Mouse (Mus musculus) Muller cell, postnatal 12 days (primary cell): ENCODE data around the gene Thada.
A peak's percentile ranks its signal among the peaks of the same experiment; 100 is the strongest.
"Not testable (repeated sequence)": the region's sequence is repeated elsewhere in the genome, so short reads cannot be mapped to it uniquely, and the experiment has no call there.

Experiments used
- DNase-seq: peaks from one replicate; pipeline ENCODE4 v3.0.0-alpha.2; 2015; ENCODE audit errors: inconsistent ontology term

Thada gene

GRCm38 (mm10) chr17:84297976-84298375 is 168.0 kb downstream of the Thada start:
- no peak for DNase-seq

GRCm38 (mm10) chr17:84293221-84293620 is 172.8 kb downstream of the Thada start:
- no peak for DNase-seq

GRCm38 (mm10) chr17:84291228-84291627 is 174.8 kb downstream of the Thada start:
- DNase-seq = not testable (repeated sequence)

DNA sequence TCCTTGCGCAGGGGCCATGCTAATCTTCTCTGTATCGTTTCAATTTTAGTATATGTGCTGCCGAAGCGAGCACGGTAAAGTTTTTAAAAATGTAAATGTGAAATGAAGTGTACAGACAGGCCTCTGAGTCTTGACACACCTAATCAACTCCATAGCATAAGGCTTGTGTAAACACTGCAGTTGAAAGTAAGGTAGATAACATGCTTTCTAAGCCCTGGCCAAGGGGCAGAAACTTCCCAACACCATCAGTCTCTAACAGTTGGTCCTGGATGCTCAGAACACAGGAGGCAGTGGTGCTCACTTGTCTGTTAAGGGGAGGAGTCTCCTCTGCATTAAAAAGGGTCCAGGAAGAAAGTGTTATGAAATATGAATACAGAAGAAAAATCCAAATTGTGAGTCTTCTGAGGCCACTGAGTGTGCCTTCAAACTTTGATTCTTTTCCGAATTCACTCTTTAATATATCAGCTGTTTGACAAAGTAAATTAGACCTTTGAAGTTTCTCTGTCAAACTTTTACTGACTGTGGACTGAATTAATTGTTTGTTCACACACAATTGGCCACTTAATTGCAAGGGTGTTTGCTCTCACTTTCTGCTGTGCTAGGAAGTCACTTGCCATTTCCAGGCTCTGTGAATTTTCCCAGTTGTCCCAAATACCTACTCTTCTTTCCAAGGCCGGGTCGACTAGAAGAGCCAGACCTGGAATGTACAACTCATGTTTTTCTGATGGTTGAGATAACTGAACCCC is 178.2 kb downstream of the Thada start:
- DNase-seq = no peak

DNA sequence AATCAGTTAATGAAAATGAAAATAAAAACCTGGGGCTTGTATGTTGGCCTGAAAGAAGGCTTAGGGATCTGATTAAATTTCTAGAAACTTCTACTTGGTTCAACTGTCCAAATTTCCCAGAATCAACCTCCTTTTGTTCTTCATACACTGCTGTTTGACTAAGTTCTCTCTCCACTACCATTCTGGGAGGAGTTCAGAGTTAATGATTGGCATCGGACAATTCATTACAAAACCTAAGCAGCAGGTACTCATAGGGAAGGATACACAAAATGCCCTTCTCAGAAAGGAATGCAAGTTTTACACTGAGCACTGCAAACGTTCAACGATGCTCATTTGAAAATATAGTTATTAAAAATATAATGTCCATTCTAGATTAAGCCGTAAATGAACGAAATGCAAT is 179.5 kb downstream of the Thada start:
- DNase-seq = no peak

DNA sequence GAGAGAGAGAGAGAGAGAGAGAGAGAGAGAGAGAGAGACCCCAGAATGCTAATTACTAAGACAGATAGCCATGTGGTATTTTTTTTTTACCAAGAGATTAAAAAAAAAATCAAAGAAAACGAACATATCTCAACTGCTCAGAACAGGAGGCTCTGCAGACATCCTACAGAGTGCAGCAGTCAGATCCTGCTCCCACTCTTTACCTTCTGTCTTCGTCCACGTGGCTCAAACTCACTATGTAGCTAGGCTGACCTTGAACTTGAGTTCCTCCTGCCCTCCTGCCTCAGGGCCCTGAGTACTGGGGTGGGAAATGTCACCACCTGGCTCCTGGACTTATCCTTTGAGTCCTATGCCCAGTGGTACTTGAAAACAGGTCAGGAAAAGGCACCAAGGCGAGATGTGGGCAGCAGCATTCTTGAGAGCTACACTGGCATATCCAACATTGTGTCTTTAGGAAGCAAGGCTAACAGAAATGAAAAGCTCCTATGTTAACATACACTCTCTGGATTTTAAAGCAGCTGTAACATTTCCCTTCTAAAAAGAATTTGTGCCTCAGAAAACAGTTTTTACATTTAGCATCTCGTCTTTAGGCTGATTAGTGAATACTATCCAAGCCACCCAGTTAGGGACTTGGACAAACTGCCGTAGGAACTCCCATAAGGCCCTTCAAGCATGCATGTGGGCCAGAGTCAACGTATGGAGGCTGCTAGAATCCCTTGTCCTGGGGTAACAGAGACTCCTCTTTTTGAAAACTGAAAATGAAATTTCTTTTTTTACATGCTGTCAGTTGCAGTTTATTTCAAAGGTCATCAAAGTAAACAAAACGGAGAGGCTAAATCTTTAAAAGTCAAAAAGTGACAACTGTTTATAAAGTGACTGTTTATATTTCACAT is 183.4 kb downstream of the Thada start:
- DNase-seq = no peak

- no peak for DNase-seq
These were observed 187.0 kb downstream of the Thada start for GRCm38 (mm10) chr17:84279001-84279400.

- no peak for DNase-seq
These were observed 187.6 kb downstream of the Thada start for GRCm38 (mm10) chr17:84278193-84278953.

DNA sequence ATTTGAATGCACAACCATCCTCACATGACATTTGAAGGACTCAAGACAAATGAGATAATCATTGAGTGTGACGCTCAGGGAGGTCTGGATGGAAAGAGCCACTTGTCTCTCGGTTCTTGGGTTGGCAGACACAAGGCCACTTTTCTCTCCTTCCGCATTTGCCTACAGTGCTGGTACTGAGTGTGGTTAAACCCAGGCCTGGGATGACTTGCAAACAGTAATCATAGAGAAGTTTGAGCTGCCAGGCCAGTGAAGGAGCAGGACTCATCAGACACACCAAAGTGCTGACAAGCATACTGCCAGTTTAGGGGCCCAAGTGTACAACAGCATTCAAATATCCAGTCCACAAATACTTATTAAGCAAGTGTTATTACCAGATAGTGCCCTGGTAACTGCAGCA is 191.0 kb downstream of the Thada start:
- DNase-seq = no peak

DNA sequence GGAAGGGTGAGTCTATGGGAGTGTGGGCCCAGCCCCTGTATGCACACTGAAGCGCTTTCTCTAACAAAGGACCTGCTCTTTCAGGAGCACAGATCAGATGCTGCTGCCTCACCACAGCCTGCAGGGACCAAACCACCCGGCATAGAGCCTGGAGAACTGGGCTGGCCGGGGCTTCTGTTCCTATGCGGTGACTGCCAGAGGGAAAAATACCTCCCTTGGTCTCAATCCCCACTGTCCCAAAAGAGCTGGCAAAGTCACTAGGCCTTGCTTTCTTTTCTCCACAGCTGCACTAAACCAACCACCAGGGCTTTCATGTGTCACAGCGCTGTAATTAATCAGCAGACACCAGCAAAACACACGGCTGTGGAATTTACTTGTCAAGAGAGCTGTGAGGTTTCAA is 191.8 kb downstream of the Thada start:
- DNase-seq = peak; percentile 76

DNA sequence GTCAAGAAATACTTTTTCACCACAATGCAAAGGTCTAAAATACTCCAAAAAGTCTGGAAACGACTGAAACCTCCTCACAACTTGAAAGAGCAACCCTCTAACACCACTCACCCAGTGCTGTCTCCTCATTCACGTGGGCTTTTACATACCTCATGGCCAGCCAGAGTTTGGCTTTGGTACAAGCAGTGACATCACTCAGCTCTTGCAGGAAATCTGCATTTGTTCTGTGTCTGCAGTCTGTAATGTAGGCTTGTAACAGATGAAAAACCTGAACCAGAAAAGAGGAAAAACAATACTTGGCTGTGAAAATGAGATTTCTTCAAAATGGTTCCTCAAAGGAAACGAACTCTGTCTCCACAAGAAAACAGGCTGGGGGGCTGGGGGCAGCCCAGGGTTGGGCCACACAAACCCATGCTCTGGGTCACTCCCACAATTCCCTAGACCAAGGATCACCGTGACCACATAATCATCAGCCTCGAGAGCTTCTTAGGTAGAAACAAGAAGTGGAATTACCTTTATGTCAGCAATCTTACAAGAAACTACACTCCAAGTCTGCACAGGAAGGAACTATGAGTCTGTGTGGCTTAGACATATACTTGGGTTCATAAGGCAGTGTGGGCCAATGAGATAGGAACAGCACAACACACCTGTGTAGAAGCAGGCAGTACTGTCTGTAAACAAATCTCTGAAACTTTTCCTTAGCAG is 193.3 kb downstream of the Thada start:
- peak; percentile 51 for DNase-seq

GRCm38 (mm10) chr17:84271566-84272202 is 194.3 kb downstream of the Thada start:
- no peak for DNase-seq

DNA sequence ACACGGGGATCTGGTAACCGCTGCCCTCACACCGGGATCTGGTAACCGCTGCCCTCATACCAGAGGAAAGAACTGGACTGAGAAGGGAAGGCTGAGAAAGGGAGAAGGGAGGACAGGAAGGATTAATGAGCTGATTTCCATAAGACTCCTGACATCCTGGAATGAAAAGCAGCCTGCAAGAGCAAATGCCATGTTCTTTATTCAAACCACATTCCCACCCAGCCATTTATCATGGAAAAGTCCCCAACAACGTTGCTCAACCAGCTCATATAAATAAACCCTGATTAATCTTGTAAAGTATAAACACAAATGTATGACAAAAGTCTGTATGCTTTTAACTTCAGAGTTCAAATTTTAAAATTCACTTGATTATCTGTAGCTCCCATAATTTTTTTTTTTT is 196.3 kb downstream of the Thada start:
- no peak for DNase-seq

GRCm38 (mm10) chr17:84268450-84268849 is 197.6 kb downstream of the Thada start:
- no peak for DNase-seq

DNA sequence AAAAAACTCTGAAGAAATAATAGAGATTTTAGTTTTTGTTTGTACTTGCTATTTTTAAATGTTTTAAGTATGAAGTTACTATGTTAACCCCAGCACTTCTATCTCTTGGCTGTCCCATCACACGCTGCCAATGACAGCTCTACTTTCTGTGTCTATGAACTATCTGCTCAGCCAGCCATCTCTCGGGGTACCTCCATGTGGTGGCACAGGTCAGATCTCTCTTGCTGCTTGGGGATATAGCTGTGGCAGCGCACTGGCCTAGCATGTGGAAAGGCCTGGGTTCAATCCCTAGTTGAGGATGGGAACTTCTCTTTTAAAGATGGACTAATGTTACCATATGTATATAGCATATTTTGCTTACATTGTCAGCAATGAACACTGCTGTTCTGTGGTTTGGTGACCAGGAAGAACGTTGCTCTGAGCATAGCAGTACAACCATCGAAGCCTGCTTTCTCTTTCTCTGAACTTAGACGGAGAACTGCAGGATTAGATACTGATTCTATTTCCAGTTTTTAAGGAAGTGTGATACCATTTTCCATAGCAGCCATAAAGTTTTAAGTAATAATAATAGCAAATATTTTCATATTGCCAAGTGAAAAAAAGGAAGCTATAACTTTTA is 198.4 kb downstream of the Thada start:
- DNase-seq = no peak

DNA sequence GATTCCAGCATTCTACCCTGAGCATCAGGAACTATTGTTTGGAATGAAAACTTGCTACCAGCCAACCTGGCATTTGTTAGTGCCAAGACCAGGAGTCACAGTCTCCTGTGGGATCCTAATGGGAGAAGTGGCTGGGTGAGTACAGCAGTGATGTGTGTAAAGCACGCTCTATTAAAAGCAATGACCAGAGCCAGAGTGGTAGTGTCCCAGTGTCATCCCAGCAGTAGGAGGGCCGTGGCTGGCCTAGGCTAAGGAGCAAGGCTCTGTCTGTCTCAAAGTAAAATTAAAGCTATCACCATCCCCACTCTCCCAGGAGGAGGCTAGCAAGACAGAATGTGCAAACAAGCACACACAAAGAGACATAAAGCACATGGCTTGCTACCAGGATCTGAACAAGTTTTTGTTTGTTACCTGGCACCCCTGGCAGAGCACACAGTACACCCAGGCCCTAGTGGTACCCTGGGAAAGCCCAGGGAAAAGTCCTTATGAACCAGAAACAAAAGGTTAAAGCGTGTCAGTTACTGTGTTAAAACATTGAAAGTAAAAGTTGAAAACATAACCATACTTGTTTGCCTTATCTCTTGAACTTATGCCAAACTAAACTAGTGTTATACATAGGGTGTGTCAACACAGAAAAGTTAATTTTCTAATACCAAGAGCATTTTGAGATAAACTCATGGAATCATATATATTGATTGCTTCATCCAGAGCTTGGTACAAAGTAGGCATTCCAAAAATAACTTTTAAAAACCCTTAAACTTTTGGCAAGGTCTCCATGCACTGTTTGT is 199.7 kb downstream of the Thada start:
- no peak for DNase-seq

GRCm38 (mm10) chr17:84265480-84266130 is 200.4 kb downstream of the Thada start:
- no peak for DNase-seq

GRCm38 (mm10) chr17:84264305-84264704 is 201.7 kb downstream of the Thada start:
- no peak for DNase-seq

- no peak for DNase-seq
These were observed 202.4 kb downstream of the Thada start for GRCm38 (mm10) chr17:84263591-84263990.
